Mouse (Mus musculus) liver, adult 2 months (tissue): Measurements from ENCODE around the gene Mre11a. TPM values are rescaled to one million over a fixed set of nuclear protein-coding genes. Genes with fewer than 3 reads are reported as not detected.
"Not testable (repeated sequence)": the region's sequence is repeated elsewhere in the genome, so short reads cannot be mapped to it uniquely, and the experiment has no call there.

Experiments used
- DNase-seq: peaks from one replicate; pipeline ENCODE4 v3.0.0-alpha.2; 2011; ENCODE audit warnings: low read depth, low spot score; ENCODE audit errors: extremely low read depth
- H3K27ac ChIP-seq: fragments of 200-500 bp; replicated peaks from 2 replicates; pipeline ENCODE4 v1.5.1; 2012; ENCODE audit warnings: low read depth, mild to moderate bottlenecking, control low read depth, inconsistent platforms, low read length; ENCODE audit not compliant: insufficient read depth
- H3K27me3 ChIP-seq: fragments of 200-500 bp; 2 replicates; pipeline ENCODE4 v1.6.1; 2012; ENCODE audit warnings: mild to moderate bottlenecking, moderate library complexity, low read length, inconsistent platforms; ENCODE audit not compliant: control insufficient read depth, insufficient read depth
- H3K36me3 ChIP-seq: fragments of 200-500 bp; 2 replicates; pipeline ENCODE4 v1.6.1; 2012; ENCODE audit warnings: low read length, inconsistent platforms; ENCODE audit not compliant: control insufficient read depth, insufficient read depth
- H3K4me1 ChIP-seq: fragments of 200-500 bp; 2 replicates; pipeline ENCODE4 v1.6.1; 2011; ENCODE audit warnings: low read length; ENCODE audit not compliant: control insufficient read depth, insufficient read depth
- H3K4me3 ChIP-seq: fragments of 200-500 bp; 2 replicates; pipeline ENCODE4 v1.5.1; 2011; ENCODE audit warnings: low read depth, mild to moderate bottlenecking, control low read depth, low read length, moderate library complexity; ENCODE audit not compliant: insufficient read depth
- H3K79me2 ChIP-seq: fragments of 200-500 bp; 2 replicates; pipeline ENCODE4 v1.6.1; 2012; ENCODE audit warnings: inconsistent platforms, mild to moderate bottlenecking, low read length, moderate library complexity; ENCODE audit not compliant: control insufficient read depth, insufficient read depth
- H3K9ac ChIP-seq: fragments of 200-500 bp; 2 replicates; pipeline ENCODE4 v1.6.1; 2012; ENCODE audit warnings: low read depth, mild to moderate bottlenecking, control low read depth, inconsistent platforms, low read length
- CTCF ChIP-seq: fragments of 200-500 bp; IDR thresholded peaks from 2 replicates; pipeline ENCODE4 v1.5.1; 2011; ENCODE audit warnings: low read depth, low read length, control low read depth
- POLR2A ChIP-seq: fragments of 200-500 bp; IDR thresholded peaks from 2 replicates; pipeline ENCODE4 v1.6.1; 2011; ENCODE audit warnings: low read length, control low read depth; ENCODE audit not compliant: insufficient read depth; ENCODE audit errors: extremely low read depth
- WGBS: fragments of 180-500 bp; shearing (Covaris S2); methylation state at CpG from one replicate; pipeline ENCODE4 v1.1.7; 2018; 5-methylcytosine and 5-hydroxymethylcytosine counted together
- polyA plus RNA-seq: library from polyadenylated mRNA; depleted of rRNA; stranded (reverse); fragments of >200 nt; gene quantifications from 2 replicates; pipeline ENCODE4 v1.2.3, GENCODE M21; 2012; rRNA removed
- total RNA-seq: library from RNA; depleted of rRNA; stranded (reverse); fragments of >200 nt; gene quantifications from 2 replicates; pipeline ENCODE4 v1.2.3, GENCODE M21; 2014; rRNA removed

The Mre11a gene
- total and polyA plus RNA-seq, 2 experiments = 1.6 to 4.0 TPM

GRCm38 (mm10) chr9:14872181-14872930 lies 87.9 kb downstream of the Mre11a start:
- no peaks in the 10 kb centered on the region for H3K79me2 ChIP-seq
- H3K27ac ChIP-seq = no peak overlapping the region
- WGBS = 70% methylated on average over 17 of the region's 17 CpGs
- no peaks in the 10 kb centered on the region for H3K36me3 ChIP-seq
- H3K27me3 ChIP-seq = no peaks in the 10 kb centered on the region
- no peak overlapping the region for H3K9ac ChIP-seq
- TF ChIP-seq POLR2A (no peak), CTCF (no peak)
- no peaks in the 10 kb centered on the region for H3K4me1 ChIP-seq
- H3K4me3 ChIP-seq = no peak overlapping the region
- DNase-seq = no peak

GRCm38 (mm10) chr9:14875743-14876507 lies 91.5 kb downstream of the Mre11a start:
- H3K4me3 ChIP-seq = no peak overlapping the region
- no peak for TF ChIP-seq POLR2A
- 79% methylated on average over 5 of the region's 5 CpGs for WGBS
- no peaks in the 10 kb centered on the region for H3K36me3 ChIP-seq
- H3K4me1 ChIP-seq = no peaks in the 10 kb centered on the region
- H3K79me2 ChIP-seq = no peaks in the 10 kb centered on the region
- no peak overlapping the region for H3K27ac ChIP-seq
- DNase-seq = no peak
- no peaks in the 10 kb centered on the region for H3K27me3 ChIP-seq
- no peak overlapping the region for H3K9ac ChIP-seq

GRCm38 (mm10) chr9:14876566-14876965 lies 92.1 kb downstream of the Mre11a start:
- 48% methylated on average over 8 of the region's 8 CpGs for WGBS
- H3K4me3 ChIP-seq, H3K27me3 ChIP-seq, H3K36me3 ChIP-seq, H3K9ac ChIP-seq, H3K4me1 ChIP-seq, H3K79me2 ChIP-seq, DNase-seq, H3K27ac ChIP-seq: not testable (repeated sequence)

- Histone ChIP-seq H3K27ac (no peak overlapping the region), H3K36me3 (no peaks in the 10 kb centered on the region), H3K27me3 (no peaks in the 10 kb centered on the region), H3K9ac (no peak overlapping the region), H3K4me3 (no peak overlapping the region), H3K4me1 (no peaks in the 10 kb centered on the region), H3K79me2 (no peaks in the 10 kb centered on the region)
- TF ChIP-seq CTCF (no peak), POLR2A (no peak)
- WGBS = 70% methylated on average over 4 of the region's 4 CpGs
- no peak for DNase-seq
Measured at GRCm38 (mm10) chr9:14884641-14885040, 100.2 kb downstream of the Mre11a start.

GRCm38 (mm10) chr9:14885151-14885550 lies 100.7 kb downstream of the Mre11a start:
- H3K4me1 ChIP-seq = no peaks in the 10 kb centered on the region
- H3K79me2 ChIP-seq = no peaks in the 10 kb centered on the region
- no peak overlapping the region for H3K9ac ChIP-seq
- H3K27me3 ChIP-seq = no peaks in the 10 kb centered on the region
- no peak overlapping the region for H3K27ac ChIP-seq
- H3K36me3 ChIP-seq = no peaks in the 10 kb centered on the region
- DNase-seq = no peak
- H3K4me3 ChIP-seq = no peak overlapping the region
- TF ChIP-seq POLR2A = no peak
- no peak for TF ChIP-seq CTCF

- no peak overlapping the region for H3K27ac ChIP-seq
- no peaks in the 10 kb centered on the region for H3K79me2 ChIP-seq
- TF ChIP-seq CTCF = no peak
- TF ChIP-seq POLR2A = no peak
- no peak overlapping the region for H3K9ac ChIP-seq
- H3K4me3 ChIP-seq = no peak overlapping the region
- H3K4me1 ChIP-seq = no peaks in the 10 kb centered on the region
- H3K27me3 ChIP-seq = no peaks in the 10 kb centered on the region
- no peaks in the 10 kb centered on the region for H3K36me3 ChIP-seq
- DNase-seq = no peak
- WGBS = 69% methylated on average over 1 of the region's 1 CpGs
Measured at GRCm38 (mm10) chr9:14885954-14886353, 101.5 kb downstream of the Mre11a start.

Other genes starting within 250 kb of the Mre11a start
- gene Amotl1, start 139.6 kb upstream of the Mre11a start, total RNA-seq = 5.0 and 5.3 TPM in 2 replicates
- gene Amotl1, start 139.6 kb upstream of the Mre11a start, polyA plus RNA-seq = 3.3 and 4.0 TPM in 2 replicates
- not detected in 2 replicates for gene Piwil4, start 43.9 kb upstream of the Mre11a start, total RNA-seq
- gene Piwil4, start 43.9 kb upstream of the Mre11a start, polyA plus RNA-seq = not detected in 2 replicates
- 0.07 and 0.18 TPM in 2 replicates for gene Fut4, start 32.3 kb upstream of the Mre11a start, total RNA-seq
- gene Fut4, start 32.3 kb upstream of the Mre11a start, polyA plus RNA-seq = 0.05 and 0.17 TPM in 2 replicates
- gene 1700012B09Rik, start 13.6 kb upstream of the Mre11a start, total RNA-seq = not detected in 2 replicates
- gene 1700012B09Rik, start 13.6 kb upstream of the Mre11a start, polyA plus RNA-seq = not detected in 2 replicates
- 9.0 and 9.4 TPM in 2 replicates for gene Ankrd49, start 202 bp downstream of the Mre11a start, total RNA-seq
- 3.6 and 3.7 TPM in 2 replicates for gene Ankrd49, start 202 bp downstream of the Mre11a start, polyA plus RNA-seq
- not detected in 2 replicates for gene Gpr83, start 75.6 kb downstream of the Mre11a start, total RNA-seq
- not detected in 2 replicates for gene Gpr83, start 75.6 kb downstream of the Mre11a start, polyA plus RNA-seq
- gene Izumo1r, start 119.3 kb downstream of the Mre11a start, total RNA-seq = not detected in 2 replicates
- gene Izumo1r, start 119.3 kb downstream of the Mre11a start, polyA plus RNA-seq = 0.20 and 0.40 TPM in 2 replicates